Mouse (Mus musculus): Measurements from ENCODE around the gene Bag5. TPM values are rescaled to one million over a fixed set of nuclear protein-coding genes. Genes with fewer than 3 reads are reported as not detected.

Bag5 gene
- total and polyA plus RNA-seq, 3 experiments: 24.0 to 38.0 TPM; not detected in 1

GRCm38 (mm10) chr12:111747421-111747820 is 34.4 kb upstream of the Bag5 start:
- peaks cover 14 to 33% of the 10 kb centered on the region in 2 experiments for H3K4me1 ChIP-seq (ENCODE audit: control insufficient read depth in 1 of 2, insufficient read depth in 2 of 2, low read length in 2 of 2)
- no peak for DNase-seq (ENCODE audit: low read depth, low spot score)
- no peak overlapping the region for H3K9ac ChIP-seq (ENCODE audit: control insufficient read depth, low read depth, low read length, poor library complexity, severe bottlenecking)
- TF ChIP-seq MYC (IDR thresholded peaks at IDR 0.05; ENCODE audit: low read depth, low read length) (no peak), MAX (IDR thresholded peaks at IDR 0.05; ENCODE audit: low read length) (no peak), MAZ (IDR thresholded peaks at IDR 0.05; ENCODE audit: low read depth, low read length) (no peak), MEF2A (IDR thresholded peaks at IDR 0.05; ENCODE audit: extremely low read depth, insufficient replicate concordance, low read depth, low read length, poor library complexity, severe bottlenecking) (no peak), ZC3H11A (IDR thresholded peaks at IDR 0.05; ENCODE audit: low read depth, low read length) (no peak), EP300 (IDR thresholded peaks at IDR 0.05; ENCODE audit: low read depth in 1 of 2, low read length in 2 of 2) (no peak), POLR2AphosphoS5 (IDR thresholded peaks at IDR 0.05; ENCODE audit: borderline replicate concordance, low read depth, low read length) (no peak), CTCF (IDR thresholded peaks at IDR 0.05 in 2 of 3, conservative IDR thresholded peaks at IDR 0.05 in 1 of 3; ENCODE audit: control insufficient read depth in 1 of 3, insufficient read depth in 1 of 3, low read depth in 2 of 3, low read length in 3 of 3, poor library complexity in 1 of 3, severe bottlenecking in 1 of 3) (no peak), TCF12 (IDR thresholded peaks at IDR 0.05; ENCODE audit: low read depth, low read length) (no peak)
- no peak overlapping the region for H3K27ac ChIP-seq (ENCODE audit: control insufficient read depth, low read depth, low read length)
- H3K79me2 ChIP-seq (ENCODE audit: control insufficient read depth, insufficient read depth, low read length, poor library complexity): no peaks in the 10 kb centered on the region
- peaks cover 0 to 15% of the 10 kb centered on the region in 2 experiments; a peak in 2 of 4 replicates for H3K36me3 ChIP-seq (ENCODE audit: control insufficient read depth in 1 of 2, insufficient read depth in 2 of 2, low read length in 2 of 2)
- no peaks in the 10 kb centered on the region for H3K27me3 ChIP-seq (ENCODE audit: control insufficient read depth in 1 of 2, insufficient read depth in 2 of 2, low read length in 2 of 2)
- no peak overlapping the region for H3K4me3 ChIP-seq (ENCODE audit: control insufficient read depth in 1 of 2, insufficient read depth in 1 of 2, low read depth in 2 of 2, low read length in 2 of 2)
- no peaks in the 10 kb centered on the region for H3K9me3 ChIP-seq (replicated peaks; ENCODE audit: insufficient read depth, low read length)

- H3K27ac ChIP-seq (ENCODE audit: control insufficient read depth, low read depth, low read length): peak overlapping the region; percentile 56
- H3K9me3 ChIP-seq (replicated peaks; ENCODE audit: insufficient read depth, low read length): no peaks in the 10 kb centered on the region
- no peaks in the 10 kb centered on the region for H3K79me2 ChIP-seq (ENCODE audit: control insufficient read depth, insufficient read depth, low read length, poor library complexity)
- DNase-seq (ENCODE audit: low read depth, low spot score): peak; percentile 86
- peaks cover 0 to 13% of the 10 kb centered on the region in 2 experiments; a peak in 2 of 4 replicates for H3K36me3 ChIP-seq (ENCODE audit: control insufficient read depth in 1 of 2, insufficient read depth in 2 of 2, low read length in 2 of 2)
- H3K4me1 ChIP-seq (ENCODE audit: control insufficient read depth in 1 of 2, insufficient read depth in 2 of 2, low read length in 2 of 2): peaks cover 14 to 31% of the 10 kb centered on the region in 2 experiments
- peak overlapping the region; percentile 53 to 55 for H3K4me3 ChIP-seq (ENCODE audit: control insufficient read depth in 1 of 2, insufficient read depth in 1 of 2, low read depth in 2 of 2, low read length in 2 of 2)
- no peaks in the 10 kb centered on the region for H3K27me3 ChIP-seq (ENCODE audit: control insufficient read depth in 1 of 2, insufficient read depth in 2 of 2, low read length in 2 of 2)
- H3K9ac ChIP-seq (ENCODE audit: control insufficient read depth, low read depth, low read length, poor library complexity, severe bottlenecking): peak overlapping the region; percentile 66
- TF ChIP-seq JUND (IDR thresholded peaks at IDR 0.05; ENCODE audit: low read depth, low read length) (no peak), ZMIZ1 (IDR thresholded peaks at IDR 0.05; ENCODE audit: low read depth, low read length) (no peak), NRF1 (IDR thresholded peaks at IDR 0.05; ENCODE audit: insufficient read depth, low read depth, low read length, poor library complexity, severe bottlenecking) (peak; percentile 88), GATA1 (IDR thresholded peaks at IDR 0.05; ENCODE audit: low read depth, low read length) (no peak), TCF12 (IDR thresholded peaks at IDR 0.05; ENCODE audit: low read depth, low read length) (no peak), EP300 (IDR thresholded peaks at IDR 0.05; ENCODE audit: low read depth in 1 of 2, low read length in 2 of 2) (no peak), CHD1 (IDR thresholded peaks at IDR 0.05; ENCODE audit: low read depth, low read length) (no peak), POLR2A (IDR thresholded peaks at IDR 0.05; ENCODE audit: control insufficient read depth in 1 of 2, insufficient read depth in 1 of 2, low read depth in 1 of 2, low read length in 2 of 2, poor library complexity in 1 of 2) (peak; percentile 12 to 57; a peak in 1 of 4 replicates), KAT2A (conservative IDR thresholded peaks at IDR 0.05; ENCODE audit: low read depth, low read length) (no peak), ZKSCAN1 (IDR thresholded peaks at IDR 0.05; ENCODE audit: low read depth, low read length) (no peak), MAX (IDR thresholded peaks at IDR 0.05; ENCODE audit: low read length) (no peak; the same call in 1 of the 2 replicates), CHD2 (IDR thresholded peaks at IDR 0.05; ENCODE audit: low read length) (no peak), MYC (IDR thresholded peaks at IDR 0.05; ENCODE audit: low read depth, low read length) (no peak), RCOR1 (IDR thresholded peaks at IDR 0.05; ENCODE audit: low read depth, low read length) (no peak), POLR2AphosphoS2 (IDR thresholded peaks at IDR 0.05; ENCODE audit: low read length) (no peak), E2F4 (IDR thresholded peaks at IDR 0.05; ENCODE audit: borderline replicate concordance, low read depth, low read length) (no peak), MYB (IDR thresholded peaks at IDR 0.05; ENCODE audit: low read depth, low read length) (no peak), SIN3A (IDR thresholded peaks at IDR 0.05; ENCODE audit: low read length) (peak; percentile 31; the same call in 1 of the 2 replicates), TBP (IDR thresholded peaks at IDR 0.05; ENCODE audit: low read depth, low read length) (0 out of 2 replicates have a peak, but pooled peaks have one; percentile 32), UBTF (IDR thresholded peaks at IDR 0.05; ENCODE audit: borderline replicate concordance, insufficient read depth, low read depth, low read length) (no peak), POLR2AphosphoS5 (IDR thresholded peaks at IDR 0.05; ENCODE audit: borderline replicate concordance, low read depth, low read length) (no peak), CTCF (IDR thresholded peaks at IDR 0.05 in 2 of 3, conservative IDR thresholded peaks at IDR 0.05 in 1 of 3; ENCODE audit: control insufficient read depth in 1 of 3, insufficient read depth in 1 of 3, low read depth in 2 of 3, low read length in 3 of 3, poor library complexity in 1 of 3, severe bottlenecking in 1 of 3) (no peak), USF2 (IDR thresholded peaks at IDR 0.05; ENCODE audit: borderline replicate concordance in 1 of 2, insufficient read depth in 1 of 2, low read depth in 1 of 2, low read length in 2 of 2) (no peak), ETS1 (IDR thresholded peaks at IDR 0.05; ENCODE audit: low read depth, low read length) (no peak), BHLHE40 (IDR thresholded peaks at IDR 0.05; ENCODE audit: borderline replicate concordance, low read depth, low read length) (no peak), MXI1 (IDR thresholded peaks at IDR 0.05; ENCODE audit: low read depth, low read length) (no peak; the same call in 1 of the 2 replicates)
Observed at GRCm38 (mm10) chr12:111746091-111746490, 33.0 kb upstream of the Bag5 start.
